Mouse (Mus musculus) effector memory CD4-positive, alpha-beta T cell, adult 7 months (primary cell): ENCODE results near the gene Gak. TPM values are rescaled to one million over a fixed set of nuclear protein-coding genes. Genes with fewer than 3 reads are reported as not detected.

Experiments used
- polyA plus RNA-seq: library from polyadenylated mRNA; unstranded; fragments of 100-300 nt; shearing (Covaris generic); gene quantifications from one replicate; pipeline ENCODE4 v1.2.1, GENCODE M21; 2017

Gene Gak
- 168 TPM for polyA plus RNA-seq

DNA sequence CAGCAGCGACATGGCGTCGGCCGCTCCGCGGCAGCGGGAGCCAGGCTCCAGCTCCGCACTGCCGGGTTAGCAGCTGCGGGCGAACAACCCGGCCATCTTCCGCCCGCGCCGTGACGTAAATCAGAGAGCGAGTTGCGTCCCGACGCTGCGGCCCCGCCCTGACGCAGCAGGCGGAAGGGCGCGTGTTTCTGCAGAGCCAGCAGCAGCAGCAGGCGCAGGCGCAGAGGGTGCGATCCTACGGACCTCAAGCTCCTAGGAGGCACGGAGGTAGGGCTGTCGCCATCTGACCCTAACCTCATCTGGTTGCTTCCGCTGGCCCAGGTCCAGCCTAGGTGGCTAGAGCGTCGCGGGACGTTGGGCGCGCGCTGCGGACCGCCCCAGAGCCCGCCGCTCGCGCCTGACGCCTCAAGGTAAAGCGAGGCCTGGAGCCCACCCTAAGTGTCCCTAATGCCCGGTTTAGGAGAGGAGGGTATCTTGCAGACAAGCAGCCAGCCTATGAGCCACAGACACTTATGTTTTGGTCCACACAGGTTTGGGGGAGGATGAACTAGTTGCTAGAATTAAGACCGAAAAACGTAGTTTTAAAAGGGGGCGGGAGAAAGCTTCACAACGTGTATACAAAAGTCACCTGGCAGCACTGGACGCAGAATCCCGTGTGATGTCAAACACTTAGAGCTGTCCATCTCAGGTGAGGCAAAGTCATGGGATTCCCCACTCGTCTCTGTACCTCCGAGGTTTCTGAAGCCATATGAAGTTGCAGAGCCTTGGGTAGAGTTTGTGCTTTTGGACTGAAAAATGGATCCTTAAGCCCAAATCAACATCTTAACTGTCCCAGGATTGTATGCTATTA, at the start of gene Gak, which contains the start of gene Tmem175:
Gene Gak (minus strand): TSS at position 122 of the 850 bp plus-strand sequence.
Gene Tmem175 (plus strand): TSS at position 137 of the 850 bp plus-strand sequence.

DNA sequence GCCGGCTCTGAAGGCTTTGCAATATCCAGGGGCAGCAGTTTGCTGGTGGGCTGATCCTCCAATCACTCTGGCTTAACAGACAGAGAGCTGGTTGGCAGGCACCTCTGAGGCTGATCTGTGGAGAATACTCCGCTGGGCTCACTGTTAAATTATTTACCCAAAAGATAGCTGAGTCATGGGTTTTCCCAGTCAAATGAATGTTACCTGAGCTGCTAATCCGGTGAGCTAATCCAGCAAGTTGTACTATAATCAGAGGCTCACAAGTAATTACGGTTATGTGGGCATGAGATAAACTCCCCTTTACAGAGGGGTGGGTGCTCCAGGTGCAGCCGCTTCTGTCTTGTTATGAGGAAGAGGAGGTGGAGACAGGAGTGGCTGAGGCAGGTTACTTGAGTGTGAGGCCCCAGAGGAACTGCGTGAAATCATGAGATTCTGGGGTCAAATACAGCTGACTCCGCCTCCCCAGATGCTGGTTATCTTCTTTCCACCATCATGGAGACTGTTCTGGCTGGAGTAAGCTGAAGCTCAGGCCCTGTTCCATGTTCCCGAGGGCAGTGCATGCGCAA, 45.8 kb upstream of the Gak start, which contains the start of gene Slc26a1:
Gene Slc26a1 (minus strand): TSS at position 319 of the 566 bp plus-strand sequence.

DNA sequence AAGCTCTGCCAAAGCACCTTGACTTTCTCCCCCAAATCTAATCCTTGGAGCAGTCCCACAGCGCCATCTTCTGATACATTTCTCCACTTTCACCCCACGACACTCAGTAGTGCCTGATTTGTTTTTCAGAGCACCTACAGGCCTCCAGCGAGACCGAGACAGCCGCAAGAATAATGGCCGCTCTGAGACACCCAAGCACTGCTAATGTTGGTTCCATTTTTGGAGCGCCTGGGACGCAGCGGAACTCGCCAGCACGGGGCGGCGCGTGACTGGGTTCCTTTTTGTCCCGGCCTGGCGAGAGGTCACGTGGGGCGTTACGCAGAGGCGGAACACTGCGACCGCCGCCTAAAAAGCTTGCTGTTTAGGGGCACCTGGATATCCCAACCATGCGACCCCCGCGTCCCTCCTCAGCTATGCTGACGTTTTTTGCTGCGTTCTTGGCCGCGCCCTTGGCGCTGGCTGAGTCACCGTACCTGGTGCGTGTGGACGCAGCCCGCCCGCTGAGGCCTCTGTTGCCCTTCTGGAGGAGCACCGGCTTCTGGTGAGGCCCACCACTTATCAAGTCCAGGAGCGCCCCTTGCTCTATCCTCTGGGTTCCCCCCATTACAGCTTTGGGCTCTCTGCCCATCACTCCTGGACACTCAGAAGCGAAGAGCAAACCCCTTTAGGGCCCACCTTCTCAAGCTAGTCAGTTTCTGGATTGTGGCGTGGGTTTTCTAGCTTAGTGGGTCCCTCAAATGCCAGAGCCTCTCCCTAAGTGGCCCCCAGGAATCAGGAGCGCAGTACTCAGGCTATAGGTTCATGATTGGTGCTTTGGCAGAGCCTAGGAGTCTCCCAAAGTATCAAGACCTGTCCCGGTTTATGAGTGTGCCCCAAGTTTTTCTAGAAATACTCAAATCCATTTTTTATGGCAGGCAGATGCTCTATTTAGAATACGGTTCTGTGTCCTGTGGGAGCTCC, 39.7 kb upstream of the Gak start, which contains the start of gene Dgkq:
Gene Dgkq (minus strand): TSS at position 696 of the 960 bp plus-strand sequence.

DNA sequence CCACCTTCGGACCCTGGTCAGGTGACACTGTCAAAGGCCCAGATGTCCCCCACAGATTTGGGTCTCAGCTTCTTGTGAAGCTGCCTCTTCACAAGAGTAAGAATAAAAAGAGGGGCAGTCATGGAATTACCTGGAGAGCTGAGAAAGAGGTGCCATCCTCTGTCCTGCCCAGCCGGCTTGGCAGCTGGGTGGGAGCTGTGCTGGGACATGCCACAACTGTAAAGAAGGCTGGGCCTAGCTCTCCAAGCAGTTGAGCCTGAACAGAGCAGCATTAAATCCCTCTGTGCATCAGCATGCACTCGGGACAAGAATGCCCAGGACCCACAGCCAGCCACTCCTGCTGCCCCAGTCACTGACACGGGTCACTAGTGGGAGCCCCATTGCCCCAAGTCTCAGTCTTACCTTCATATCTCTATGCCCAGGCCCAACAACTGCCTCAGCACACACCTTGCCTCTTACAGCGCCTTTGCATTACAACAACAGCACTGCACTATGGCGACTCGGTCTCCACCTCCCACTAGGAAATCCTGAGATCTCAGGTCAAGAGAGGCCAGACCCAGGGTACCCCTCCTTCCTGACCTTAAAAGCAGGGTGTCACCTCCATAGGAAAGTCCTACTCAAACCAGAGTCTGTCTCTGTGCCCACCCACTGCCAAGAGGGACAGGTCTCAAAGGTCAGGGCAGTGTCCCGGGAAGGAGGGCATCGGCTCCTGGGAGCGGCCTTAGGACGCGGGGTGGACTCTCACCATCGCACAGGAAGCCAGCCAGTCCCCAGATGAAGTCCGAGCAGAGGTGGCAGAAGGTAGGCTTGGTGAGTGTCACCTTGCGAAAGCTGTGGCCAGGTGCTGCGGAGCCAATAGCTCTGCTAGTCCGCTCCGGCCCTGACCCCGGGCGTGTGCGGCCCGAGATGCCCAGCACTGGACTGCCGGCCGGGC, 30.4 kb upstream of the Gak start, which contains the start of gene Idua:
Gene Idua (plus strand): TSS at position 634 of the 934 bp plus-strand sequence.

DNA sequence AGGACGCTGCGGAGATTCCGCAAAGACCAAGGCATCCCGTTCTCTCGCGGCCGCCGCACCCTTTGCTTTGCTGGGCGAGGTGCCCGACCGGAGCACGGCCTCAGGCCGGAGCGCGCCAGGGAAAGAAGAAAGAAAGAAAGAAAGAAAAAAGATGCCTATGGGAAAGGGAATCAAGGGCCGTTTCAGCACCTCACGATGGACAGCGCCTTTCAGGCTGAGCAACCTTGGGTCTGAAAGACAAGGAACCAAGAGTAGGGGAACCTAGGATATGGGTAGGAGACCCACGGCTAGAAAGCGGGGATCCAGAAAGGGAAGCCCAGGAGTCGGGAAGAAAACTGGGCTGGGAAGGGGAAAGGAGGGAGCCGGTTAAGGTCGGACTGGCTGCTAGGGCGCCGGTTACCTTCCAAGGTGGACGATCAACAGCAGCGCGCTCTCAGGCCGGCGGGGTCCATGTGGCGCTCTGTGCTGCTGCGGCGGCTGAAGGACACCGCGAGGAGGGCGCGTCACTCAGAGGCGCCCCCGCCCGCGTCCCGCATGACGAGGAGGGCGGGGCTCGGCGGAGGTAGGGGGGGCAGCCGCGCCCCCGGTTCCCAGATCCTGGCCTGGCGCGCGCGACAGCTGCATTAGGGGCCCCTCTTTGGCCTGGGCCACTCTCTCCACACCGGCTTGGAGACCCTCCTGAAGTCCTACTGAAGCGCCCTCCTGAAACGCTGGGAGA, 79.9 kb downstream of the Gak start, which contains the start of gene Cplx1:
Gene Cplx1 (minus strand): TSS at position 536 of the 718 bp plus-strand sequence.

Other genes with a start within 250 kb of the Gak start
- gene Pde6b, start 241.4 kb downstream of the Gak start, polyA plus RNA-seq = 0.32 TPM
- gene Atp5k, start 195.3 kb downstream of the Gak start, polyA plus RNA-seq = 97.6 TPM
- gene Mfsd7a, start 180.9 kb downstream of the Gak start, polyA plus RNA-seq = not detected
- 10.4 TPM for gene Pcgf3, start 168.5 kb downstream of the Gak start, polyA plus RNA-seq
- gene Cplx1, start 79.7 kb downstream of the Gak start, polyA plus RNA-seq = not detected
- 25.3 TPM for gene Tmem175, start within 50 bp of the Gak start, polyA plus RNA-seq
- 27.1 TPM for gene Idua, start 30.6 kb upstream of the Gak start, polyA plus RNA-seq
- 14.6 TPM for gene Dgkq, start 39.9 kb upstream of the Gak start, polyA plus RNA-seq
- 0.10 TPM for gene Slc26a1, start 45.8 kb upstream of the Gak start, polyA plus RNA-seq
- 2.3 TPM for gene Fgfrl1, start 62.6 kb upstream of the Gak start, polyA plus RNA-seq
- gene Rnf212, start 145.2 kb upstream of the Gak start, polyA plus RNA-seq = not detected
- gene Tmed11, start 165.6 kb upstream of the Gak start, polyA plus RNA-seq = not detected
- not detected for gene Vmn2r8, start 179.1 kb upstream of the Gak start, polyA plus RNA-seq
- not detected for gene Vmn2r9, start 222.8 kb upstream of the Gak start, polyA plus RNA-seq